Mouse (Mus musculus) CH12.LX (cell line): ENCODE measurements around the gene Slc27a1.

ENCODE experiments used
- CHD1 ChIP-seq: IDR thresholded peaks from 2 replicates; pipeline ENCODE4 v1.6.1; 2012; ENCODE audit warnings: low read depth, low read length, improper control_type of control experiment, inconsistent platforms
- CTCF ChIP-seq, 2 experiments: IDR thresholded peaks in 1 of 2; conservative IDR thresholded peaks in 1 of 2; 2 replicates each; pipeline ENCODE4 v1.5.1; 2011 to 2012; ENCODE audit warnings: low read depth in 2 of 2, low read length in 2 of 2, improper control_type of control experiment in 1 of 2, inconsistent platforms in 1 of 2, mild to moderate bottlenecking in 1 of 2, moderate library complexity in 1 of 2
- USF1 ChIP-seq: IDR thresholded peaks from 2 replicates; pipeline ENCODE4 v1.6.1; 2014; ENCODE audit warnings: low read depth, mild to moderate bottlenecking, inconsistent platforms, low read length, improper control_type of control experiment

DNA sequence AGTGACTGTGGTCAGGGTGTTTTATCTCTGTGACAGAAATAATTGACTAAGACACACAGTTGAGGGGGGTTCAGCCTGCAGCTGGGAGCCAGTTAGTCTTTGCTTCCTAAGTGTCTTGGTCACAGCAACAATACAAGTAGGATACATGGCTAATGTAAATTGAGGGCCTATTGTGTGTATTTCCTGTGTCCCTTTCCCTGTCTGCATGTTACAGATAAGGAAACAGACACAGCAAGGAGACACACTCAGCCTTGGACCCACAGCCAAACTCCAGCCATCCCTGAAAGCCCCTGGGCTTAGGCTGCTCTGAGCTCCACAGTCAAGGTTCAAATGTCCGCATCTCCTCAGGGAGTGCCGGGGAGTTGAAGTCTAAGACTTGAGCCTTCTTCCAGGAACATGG, 14.0 kb upstream of the Slc27a1 start:
- TF ChIP-seq CTCF (conservative IDR thresholded peaks at IDR 0.05 in 1 of 2, IDR thresholded peaks at IDR 0.05 in 1 of 2; ENCODE audit: low read depth in 2 of 2, low read length in 2 of 2) (no peak), CHD1 (no peak), USF1 (no peak)
